8 mouse cellular contexts compared by ENCODE assay signal in genomic region chr4:141722731-141723672, GRCm38 (mm10). TPM values are rescaled to one million over a fixed set of nuclear protein-coding genes. Genes with fewer than 3 reads are reported as not detected.
DNase-seq lines count a peak whose midpoint lies in the region; ATAC-seq lines count a peak whose summit lies in the region.

TSS of gene Ddi2 (minus strand) at chr4:141723419.

- no peaks in the 10 kb centered on the region for H3K9me3 ChIP-seq in hindbrain, embryonic 13.5 days

- H3K27me3 ChIP-seq in hindbrain, embryonic 13.5 days = no peaks in the 10 kb centered on the region

- peak within 1 kb of the TSS; percentile 96 for H3K9ac ChIP-seq in hindbrain, embryonic 13.5 days

- peak within 1 kb of the TSS; percentile 92 for H3K4me3 ChIP-seq in hindbrain, embryonic 13.5 days

- under 1% methylated on average over 93 of the region's 105 CpGs for WGBS in hindbrain, embryonic 13.5 days

- peak within 1 kb of the TSS; percentile 91 for H3K4me2 ChIP-seq in hindbrain, embryonic 13.5 days

- DNase-seq in NIH3T3 (ENCODE audit: low read depth) = peak; percentile 95
- DNase-seq in cerebellum, postnatal 10 days = peak; percentile 96 to 98
- peak; percentile 81 to 83 for DNase-seq in frontal cortex, postnatal 14 days (ENCODE audit: low spot score in 2 of 2)
- DNase-seq in layer of hippocampus, postnatal 36 days = peak; percentile 90 to 91
- DNase-seq in lung, postnatal 36 days = peak; percentile 94
- peak; percentile 94 for DNase-seq in retina, postnatal 1 day
- peak; percentile 86 to 92 for DNase-seq in urinary bladder, adult 18-20 months (ENCODE audit: low spot score in 2 of 2)

- peak within 1 kb of the TSS; percentile 94 for H3K27ac ChIP-seq in hindbrain, embryonic 13.5 days

- ATAC-seq in hindbrain, embryonic 13.5 days (ENCODE audit: low FRiP score) = peak; percentile 87

- H3K36me3 ChIP-seq in hindbrain, embryonic 13.5 days = peaks cover 4% of the 10 kb centered on the region; the same call in 1 of the 2 replicates

- H3K4me1 ChIP-seq in hindbrain, embryonic 13.5 days (replicated peaks) = peaks cover 34% of the 10 kb centered on the region

RNA-seq across cellular contexts. Expression of gene Ddi2, which starts in this region (rescaled TPM):
- 14.9 and 16.0 TPM in 2 replicates for polyA plus RNA-seq in hindbrain, embryonic 13.5 days (2015; fragmentation: Nextera tagmentation; extraction: Ambion mirVana)
- total RNA-seq in layer of hippocampus, postnatal 36 days (2021) = 10 to 100 TPM; 45.1 to 46.9 TPM

Comparison
In these comparisons a context has a peak if more than half of its experiments do, and no peak if none do; other contexts are left out.
1. Peak in every context shown above with its lines: DNase-seq, ATAC-seq, H3K4me3 ChIP-seq and H3K27ac ChIP-seq.